Mouse (Mus musculus): Measurements from ENCODE around the gene Rapgef1. TPM values are rescaled to one million over a fixed set of nuclear protein-coding genes. Genes with fewer than 3 reads are reported as not detected.

Gene Rapgef1
- total and polyA plus RNA-seq, 3 experiments, result 86.5 to 185 (median 170) TPM

DNA sequence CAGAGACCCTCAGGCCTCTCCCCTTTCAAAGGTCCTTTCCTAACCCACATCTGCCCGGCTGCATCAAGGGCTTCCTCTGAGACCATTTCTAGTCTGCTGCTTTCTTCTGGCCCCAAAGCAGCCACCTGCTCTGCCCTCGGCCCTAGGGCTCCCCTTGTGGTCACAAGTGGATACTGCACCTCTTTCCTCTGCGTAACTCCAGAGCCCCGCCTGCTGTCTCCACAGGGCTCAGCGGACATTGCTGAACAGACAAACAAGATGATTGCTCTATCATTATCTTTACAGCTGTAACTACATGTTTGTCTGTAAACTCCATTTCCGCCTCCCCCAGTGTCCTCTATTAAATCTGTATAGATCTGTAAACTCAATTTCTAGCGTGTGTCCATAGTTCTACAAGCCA, 37.1 kb upstream of the Rapgef1 start (continued):
- TF ChIP-seq RAD21 (IDR thresholded peaks at IDR 0.05; ENCODE audit: low read depth, low read length) (peak; percentile 84), MEF2A (IDR thresholded peaks at IDR 0.05; ENCODE audit: borderline replicate concordance, low read depth, low read length) (no peak), CHD2 (IDR thresholded peaks at IDR 0.05; ENCODE audit: low read length) (no peak), TBP (conservative IDR thresholded peaks at IDR 0.05; ENCODE audit: low read depth, low read length) (no peak), HCFC1 (IDR thresholded peaks at IDR 0.05; ENCODE audit: low read depth, low read length) (no peak)

DNA sequence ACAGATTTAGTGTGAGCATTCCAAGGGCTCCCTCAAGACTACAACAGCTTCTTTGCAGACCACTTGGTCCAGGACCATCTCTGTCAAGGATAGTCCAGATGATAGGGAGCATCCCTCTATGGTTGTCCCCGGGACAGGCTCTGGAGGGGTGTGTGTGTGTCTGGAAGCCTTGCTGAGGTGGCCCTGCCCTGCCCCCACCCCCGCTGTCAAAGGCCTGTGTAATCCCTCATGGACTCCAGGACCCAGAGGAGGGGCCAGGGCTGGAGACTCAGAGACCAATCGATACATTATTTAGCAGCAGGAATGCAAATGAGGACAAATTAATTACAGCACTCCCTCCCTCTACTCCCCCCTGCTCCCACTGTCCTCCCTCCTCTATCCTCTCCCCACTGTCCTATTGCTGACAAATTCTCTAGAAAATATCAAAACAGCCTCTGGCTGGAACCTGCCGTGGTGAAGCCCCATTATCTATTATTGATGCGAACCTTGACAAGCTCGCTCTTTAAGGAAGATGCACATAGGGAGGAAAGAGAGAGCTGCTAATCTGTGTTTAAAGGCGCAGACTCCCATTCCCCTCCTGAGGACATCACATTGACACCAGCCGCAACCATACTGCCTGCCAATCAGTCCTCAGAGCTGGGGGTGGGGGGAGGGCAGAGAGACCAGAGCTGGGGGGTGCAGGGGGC, 33.4 kb upstream of the Rapgef1 start:
- Histone ChIP-seq H3K9ac (ENCODE audit: insufficient read depth, low read depth) (no peak overlapping the region), H3K79me2 (replicated peaks; ENCODE audit: control insufficient read depth, extremely low read depth, insufficient read depth, poor library complexity, severe bottlenecking) (no peaks in the 10 kb centered on the region), H3K27ac (ENCODE audit: insufficient read depth, low read depth) (no peak overlapping the region), H3K4me3 (replicated peaks in 1 of 3; ENCODE audit: low read depth in 2 of 3, low read length in 2 of 3, poor library complexity in 1 of 3) (no peak overlapping the region), H3K27me3 (replicated peaks) (peaks cover 49% of the 10 kb centered on the region), H3K4me1 (ENCODE audit: control insufficient read depth in 1 of 2, insufficient read depth in 2 of 2) (no peaks in the 10 kb centered on the region), H3K36me3 (replicated peaks in 1 of 2; ENCODE audit: control insufficient read depth in 1 of 2, insufficient read depth in 1 of 2, low read length in 1 of 2) (no peaks in the 10 kb centered on the region), H3K4me2 (ENCODE audit: insufficient read depth, low read depth, poor library complexity, severe bottlenecking) (no peak overlapping the region), H3K9me3 (replicated peaks; ENCODE audit: low read length) (no peaks in the 10 kb centered on the region)
- in situ Hi-C loops (cut with MboI; ENCODE audit: low pct_ligation_motif_present, low pct_unique_long_range_greater_than_20kb, low sequenced_read_pairs) (no loop called here), dilution Hi-C loops (cut with MboI; ENCODE audit: extremely low pct_ligation_motif_present, extremely low pct_unique_long_range_greater_than_20kb, low sequenced_read_pairs) (no loop called here)
- TF ChIP-seq HCFC1 (IDR thresholded peaks at IDR 0.05; ENCODE audit: low read depth, low read length) (no peak), USF1 (IDR thresholded peaks at IDR 0.05; ENCODE audit: low read depth, low read length) (no peak), ELF1 (IDR thresholded peaks at IDR 0.05; ENCODE audit: low read depth, low read length) (no peak), MXI1 (IDR thresholded peaks at IDR 0.05; ENCODE audit: low read depth, low read length) (no peak), KAT2A (IDR thresholded peaks at IDR 0.05; ENCODE audit: insufficient replicate concordance, low read length) (no peak), RAD21 (IDR thresholded peaks at IDR 0.05; ENCODE audit: low read depth, low read length) (no peak), PAX5 (IDR thresholded peaks at IDR 0.05; ENCODE audit: low read length) (no peak), NRF1 (IDR thresholded peaks at IDR 0.05; ENCODE audit: low read depth, low read length) (no peak), CTCF (conservative IDR thresholded peaks at IDR 0.05 in 1 of 2, IDR thresholded peaks at IDR 0.05 in 1 of 2; ENCODE audit: low read depth in 2 of 2, low read length in 2 of 2) (no peak)
- no peak for DNase-seq (ENCODE audit: extremely low read depth)

DNA sequence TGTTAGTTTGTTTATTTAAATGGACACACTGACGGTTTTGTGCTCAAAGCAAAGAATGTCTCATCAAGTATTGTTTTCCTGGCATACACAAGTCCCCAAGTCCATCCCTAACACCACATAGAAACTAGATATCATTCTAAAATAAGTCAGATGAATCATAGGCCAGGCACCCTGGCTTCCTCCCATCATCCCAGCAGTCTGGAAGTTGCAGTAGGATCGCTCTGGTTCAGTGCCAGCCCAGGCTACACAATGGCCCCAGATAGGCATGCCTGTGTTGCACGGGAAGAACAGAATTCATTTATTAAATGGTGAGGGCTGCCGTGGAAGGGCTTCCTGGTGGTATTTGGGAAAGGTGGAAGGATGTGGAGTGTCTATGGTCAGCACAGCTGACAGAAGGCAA, 31.5 kb upstream of the Rapgef1 start:
- Histone ChIP-seq H3K9ac (ENCODE audit: insufficient read depth, low read depth) (no peak overlapping the region), H3K27ac (ENCODE audit: insufficient read depth, low read depth) (no peak overlapping the region), H3K4me1 (ENCODE audit: control insufficient read depth in 1 of 2, insufficient read depth in 2 of 2) (peaks cover 11 to 16% of the 10 kb centered on the region in 2 experiments), H3K27me3 (replicated peaks) (peaks cover 49% of the 10 kb centered on the region), H3K4me2 (ENCODE audit: insufficient read depth, low read depth, poor library complexity, severe bottlenecking) (no peak overlapping the region), H3K79me2 (replicated peaks; ENCODE audit: control insufficient read depth, extremely low read depth, insufficient read depth, poor library complexity, severe bottlenecking) (no peaks in the 10 kb centered on the region), H3K36me3 (replicated peaks in 1 of 2; ENCODE audit: control insufficient read depth in 1 of 2, insufficient read depth in 1 of 2, low read length in 1 of 2) (no peaks in the 10 kb centered on the region), H3K4me3 (replicated peaks in 1 of 3; ENCODE audit: low read depth in 2 of 3, low read length in 2 of 3, poor library complexity in 1 of 3) (no peak overlapping the region), H3K9me3 (replicated peaks; ENCODE audit: low read length) (no peaks in the 10 kb centered on the region)
- in situ Hi-C loops (cut with MboI; ENCODE audit: low pct_ligation_motif_present, low pct_unique_long_range_greater_than_20kb, low sequenced_read_pairs), result no loop called here
- dilution Hi-C loops (cut with MboI; ENCODE audit: extremely low pct_ligation_motif_present, extremely low pct_unique_long_range_greater_than_20kb, low sequenced_read_pairs), result no loop called here
- TF ChIP-seq NELFE (IDR thresholded peaks at IDR 0.05; ENCODE audit: low read depth, low read length) (no peak), CHD1 (IDR thresholded peaks at IDR 0.05; ENCODE audit: low read depth, low read length) (no peak), ETS1 (conservative IDR thresholded peaks at IDR 0.05; ENCODE audit: low read depth, low read length) (no peak), IRF4 (IDR thresholded peaks at IDR 0.05; ENCODE audit: low read depth, low read length) (no peak), TCF12 (IDR thresholded peaks at IDR 0.05; ENCODE audit: low read depth, low read length) (no peak), JUN (IDR thresholded peaks at IDR 0.05; ENCODE audit: insufficient read depth, low read depth, low read length) (no peak), E2F4 (IDR thresholded peaks at IDR 0.05; ENCODE audit: insufficient replicate concordance, low read depth, low read length) (no peak), MAFK (IDR thresholded peaks at IDR 0.05; ENCODE audit: insufficient replicate concordance, low read length) (no peak), MEF2A (IDR thresholded peaks at IDR 0.05; ENCODE audit: borderline replicate concordance, low read depth, low read length) (no peak), KAT2A (IDR thresholded peaks at IDR 0.05; ENCODE audit: insufficient replicate concordance, low read length) (no peak), CTCF (conservative IDR thresholded peaks at IDR 0.05 in 1 of 2, IDR thresholded peaks at IDR 0.05 in 1 of 2; ENCODE audit: low read depth in 2 of 2, low read length in 2 of 2) (no peak), USF2 (conservative IDR thresholded peaks at IDR 0.05; ENCODE audit: low read depth, low read length) (no peak), SMC3 (IDR thresholded peaks at IDR 0.05; ENCODE audit: low read depth, low read length) (no peak), USF1 (IDR thresholded peaks at IDR 0.05; ENCODE audit: low read depth, low read length) (no peak), EP300 (IDR thresholded peaks at IDR 0.05; ENCODE audit: low read length) (no peak), PAX5 (IDR thresholded peaks at IDR 0.05; ENCODE audit: low read length) (no peak)
- no peak for DNase-seq (ENCODE audit: extremely low read depth)

Data from CH12.LX (cell line).